Mouse (Mus musculus) liver, postnatal 0 days (tissue): ENCODE data around the gene Ube2e2.

Experiments used
- CTCF ChIP-seq: sonication (generic); IDR thresholded peaks from 2 replicates; pipeline ENCODE4 v1.5.1; 2016; ENCODE audit warnings: antibody characterized with exemption, low read depth
- EP300 ChIP-seq: IDR thresholded peaks from 2 replicates; pipeline ENCODE4 v1.6.1; 2016; ENCODE audit warnings: antibody characterized with exemption, low read depth, mild to moderate bottlenecking

DNA sequence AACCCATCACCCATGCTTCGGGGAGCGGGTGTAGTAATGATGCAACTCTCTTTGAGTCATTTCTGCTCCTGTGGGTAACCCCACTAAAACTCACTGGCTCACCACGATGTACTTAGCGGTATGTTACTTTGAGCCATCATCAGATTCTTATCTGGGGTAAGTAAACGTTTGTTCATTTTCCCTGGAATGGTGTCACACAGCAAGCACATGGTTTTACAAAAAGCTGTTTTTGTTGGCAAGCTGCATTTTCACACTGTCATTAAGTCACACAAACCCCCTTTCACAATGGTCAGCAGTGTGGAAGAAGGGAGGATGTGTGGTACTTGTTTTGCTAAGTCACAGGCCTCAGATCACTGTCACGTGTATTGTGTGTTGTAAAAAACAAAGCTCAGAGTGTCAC is 73.4 kb downstream of the Ube2e2 start:
- TF ChIP-seq EP300 = no peak
- no peak for TF ChIP-seq CTCF
